8 mouse cellular contexts compared by ENCODE assay signal in genomic region chr5:91517480-91518301, GRCm38 (mm10). TPM values are rescaled to one million over a fixed set of nuclear protein-coding genes. Genes with fewer than 3 reads are reported as not detected.
DNase-seq lines count a peak whose midpoint lies in the region; ATAC-seq lines count a peak whose summit lies in the region.

Gene Parm1 (plus strand): TSS chr5:91517615.

- ATAC-seq in hindbrain, embryonic 14.5 days (ENCODE audit: low FRiP score): peak; percentile 96

- no peaks in the 10 kb centered on the region for H3K36me3 ChIP-seq in hindbrain, embryonic 14.5 days (replicated peaks; ENCODE audit: control insufficient read depth, insufficient read depth)

- peaks cover 17% of the 10 kb centered on the region for H3K4me1 ChIP-seq in hindbrain, embryonic 14.5 days (replicated peaks; ENCODE audit: control insufficient read depth, insufficient read depth, low read length)

- peak within 1 kb of the TSS; percentile 66 for H3K9ac ChIP-seq in hindbrain, embryonic 14.5 days

- 1% methylated on average over 48 of the region's 48 CpGs for WGBS in hindbrain, embryonic 14.5 days

- H3K4me2 ChIP-seq in hindbrain, embryonic 14.5 days (replicated peaks): peak within 1 kb of the TSS; percentile 96

- H3K4me3 ChIP-seq in hindbrain, embryonic 14.5 days (replicated peaks; ENCODE audit: low read length): peak within 1 kb of the TSS; percentile 46

- peaks cover 14% of the 10 kb centered on the region for H3K27me3 ChIP-seq in hindbrain, embryonic 14.5 days (ENCODE audit: control insufficient read depth, insufficient read depth, low read length)

- DNase-seq in R1 (ENCODE audit: low read depth, low spot score): peak; percentile 90
- peak; percentile 74 to 77 for DNase-seq in cerebellum, postnatal 14 days
- peak; percentile 72 to 74 for DNase-seq in frontal cortex, postnatal 36 days (ENCODE audit: low spot score in 2 of 2)
- peak; percentile 77 for DNase-seq in hindbrain, embryonic 14.5 days (ENCODE audit: low spot score)
- peak; percentile 78 to 81 for DNase-seq in layer of hippocampus, postnatal 36 days
- peak; percentile 85 for DNase-seq in lung, postnatal 25 days (ENCODE audit: low spot score)
- peak; percentile 95 for DNase-seq in retina, postnatal 1 day
- DNase-seq in urinary bladder, adult 2 months (ENCODE audit: low spot score): peak; percentile 76

- H3K9me3 ChIP-seq in hindbrain, embryonic 14.5 days (ENCODE audit: control insufficient read depth, low read length): no peaks in the 10 kb centered on the region

- H3K27ac ChIP-seq in hindbrain, embryonic 14.5 days: no peak within 1 kb of the TSS

RNA-seq across cellular contexts. Expression of gene Parm1, which starts in this region (rescaled TPM):
- 5.5 and 6.6 TPM in 2 replicates for polyA plus RNA-seq in hindbrain, embryonic 14.5 days (2014; fragmentation: Nextera tagmentation; extraction: Ambion mirVana)
- 10 to 100 TPM; 46.3 to 46.8 TPM for total RNA-seq in layer of hippocampus, postnatal 36 days (2021)
- 36.5 and 54.4 TPM in 2 replicates for polyA plus RNA-seq in urinary bladder, adult 2 months (2012; rRNA removed)
